Comparison of ENCODE assay signal across 26 mouse cellular contexts in genomic region chr2:30475457-30475856, GRCm38 (mm10). TPM values are rescaled to one million over a fixed set of nuclear protein-coding genes. Genes with fewer than 3 reads are reported as not detected.
DNase-seq lines count a peak whose midpoint lies in the region; ATAC-seq and TF ChIP-seq lines count a peak whose summit lies in the region.
"Had no signal": no experiment of that assay in that cellular context is flagged by ENCODE, and none has a peak within 500 bp of the region (broad histone marks: within the 10 kb centered on the region; RNA-seq: fewer than 3 reads in every experiment).

No protein-coding gene starts in this region.

- no peaks in the 10 kb centered on the region for H3K9me3 ChIP-seq in forebrain, embryonic 12.5 days
- no peaks in the 10 kb centered on the region for H3K9me3 ChIP-seq in forebrain, embryonic 16.5 days (ENCODE audit: control insufficient read depth, low read length)
- no peaks in the 10 kb centered on the region for H3K9me3 ChIP-seq in lung, embryonic 16.5 days (ENCODE audit: control insufficient read depth, low read length)
- H3K9me3 ChIP-seq in embryonic facial prominence, embryonic 10.5 days = no peaks in the 10 kb centered on the region
- H3K9me3 ChIP-seq in intestine, postnatal 0 days (ENCODE audit: control insufficient read depth) = no peaks in the 10 kb centered on the region
- H3K9me3 ChIP-seq: heart, embryonic 15.5 days; limb, embryonic 15.5 days had no signal

- H3K27ac ChIP-seq in forebrain, embryonic 12.5 days = no peak overlapping the region
- no peak overlapping the region for H3K27ac ChIP-seq in forebrain, embryonic 16.5 days (ENCODE audit: low read length)
- H3K27ac ChIP-seq in lung, embryonic 16.5 days (ENCODE audit: low read length) = no peak overlapping the region
- peak overlapping the region; percentile 24; the same call in 1 of the 2 replicates for H3K27ac ChIP-seq in embryonic facial prominence, embryonic 10.5 days (replicated peaks)
- no peak overlapping the region for H3K27ac ChIP-seq in intestine, postnatal 0 days (ENCODE audit: low read depth, low read length)
- no peak overlapping the region for H3K27ac ChIP-seq in cerebellum, adult 2 months (ENCODE audit: insufficient read depth, low read length)
- H3K27ac ChIP-seq: gastrocnemius, adult 2 months; heart, embryonic 15.5 days; hindbrain, embryonic 14.5 days; kidney, postnatal 0 days; left cerebral cortex, adult 2 months; limb, embryonic 15.5 days; liver, embryonic 14.5 days; stomach, postnatal 0 days had no signal

- peaks cover 8% of the 10 kb centered on the region; the same call in 1 of the 2 replicates for H3K27me3 ChIP-seq in forebrain, embryonic 12.5 days
- no peaks in the 10 kb centered on the region for H3K27me3 ChIP-seq in forebrain, embryonic 16.5 days (replicated peaks; ENCODE audit: control insufficient read depth, insufficient read depth, low read length)
- H3K27me3 ChIP-seq in lung, embryonic 16.5 days (ENCODE audit: control insufficient read depth, insufficient read depth, low read depth, low read length) = no peaks in the 10 kb centered on the region
- H3K27me3 ChIP-seq in embryonic facial prominence, embryonic 10.5 days (replicated peaks; ENCODE audit: low read depth, poor library complexity, severe bottlenecking) = peaks cover 19% of the 10 kb centered on the region
- H3K27me3 ChIP-seq in intestine, postnatal 0 days (replicated peaks; ENCODE audit: control insufficient read depth, insufficient read depth, low read length) = no peaks in the 10 kb centered on the region
- no peaks in the 10 kb centered on the region; the same call in 1 of the 2 replicates for H3K27me3 ChIP-seq in cerebellum, adult 2 months (ENCODE audit: control insufficient read depth, insufficient read depth, low read length)
- H3K27me3 ChIP-seq: limb, embryonic 15.5 days; Patski had no signal

- TF ChIP-seq CTCF in lung, adult 2 months (IDR thresholded peaks at IDR 0.05; ENCODE audit: insufficient read depth, low read length) = no peak
- TF ChIP-seq CTCF in intestine, postnatal 0 days (IDR thresholded peaks at IDR 0.05; ENCODE audit: low read depth) = no peak
- no peak for TF ChIP-seq CTCF in cerebellum, adult 2 months (IDR thresholded peaks at IDR 0.05; ENCODE audit: borderline replicate concordance, insufficient read depth, low read depth, low read length)

- no peak for ATAC-seq in forebrain, embryonic 12.5 days (ENCODE audit: low FRiP score)
- no peak for ATAC-seq in forebrain, embryonic 16.5 days
- no peak for ATAC-seq in lung, embryonic 16.5 days (ENCODE audit: low read depth)
- no peak for ATAC-seq in intestine, postnatal 0 days
- ATAC-seq: Patski had no signal

- no peak for TF ChIP-seq POLR2A in lung, adult 2 months (IDR thresholded peaks at IDR 0.05; ENCODE audit: borderline replicate concordance, extremely low read depth, low read depth, low read length)
- TF ChIP-seq POLR2A in cerebellum, adult 2 months (IDR thresholded peaks at IDR 0.05; ENCODE audit: borderline replicate concordance, insufficient read depth, low read length) = no peak

- no peak for DNase-seq in lung, adult 2 months
- DNase-seq in embryonic facial prominence, embryonic 10.5 days (ENCODE audit: low spot score) = no peak
- DNase-seq in cerebellum, adult 2 months = no peak
- DNase-seq: adrenal gland, postnatal 36 days; cerebellum, adult 9-11 months; gastrocnemius, adult 2 months; heart, postnatal 4 days; kidney, adult 11 months; layer of hippocampus, adult 9-11 months; lung, postnatal 14 days; thymus, adult 2 months; thymus, postnatal 4 days had no signal

- 83% methylated on average over 7 of the region's 7 CpGs for WGBS in forebrain, embryonic 12.5 days
- 82% methylated on average over 7 of the region's 7 CpGs for WGBS in forebrain, embryonic 16.5 days
- WGBS in lung, embryonic 16.5 days = 80% methylated on average over 7 of the region's 7 CpGs
- 91% methylated on average over 7 of the region's 7 CpGs for WGBS in lung, adult 2 months
- WGBS in embryonic facial prominence, embryonic 10.5 days = 83% methylated on average over 7 of the region's 7 CpGs
- WGBS in intestine, postnatal 0 days = 93% methylated on average over 7 of the region's 7 CpGs
- WGBS in cerebellum, adult 2 months = 81% methylated on average over 7 of the region's 7 CpGs

- H3K4me2 ChIP-seq in forebrain, embryonic 12.5 days = 0 out of 2 replicates have a peak overlapping the region, but pooled peaks have one; percentile 96
- no peak overlapping the region for H3K4me2 ChIP-seq in forebrain, embryonic 16.5 days (ENCODE audit: low read length)
- peak overlapping the region; percentile 94 for H3K4me2 ChIP-seq in lung, embryonic 16.5 days (ENCODE audit: low read depth, low read length)
- H3K4me2 ChIP-seq in intestine, postnatal 0 days (replicated peaks; ENCODE audit: low read depth) = peak overlapping the region; percentile 98; the same call in 1 of the 2 replicates

- H3K4me3 ChIP-seq in forebrain, embryonic 12.5 days (replicated peaks) = no peak overlapping the region
- H3K4me3 ChIP-seq in forebrain, embryonic 16.5 days (replicated peaks; ENCODE audit: low read length) = no peak overlapping the region
- H3K4me3 ChIP-seq in lung, embryonic 16.5 days (ENCODE audit: low read length) = no peak overlapping the region
- H3K4me3 ChIP-seq in lung, adult 2 months (replicated peaks; ENCODE audit: extremely low read depth, low read depth, low read length) = no peak overlapping the region
- 0 out of 2 replicates have a peak overlapping the region, but pooled peaks have one; percentile 2 for H3K4me3 ChIP-seq in embryonic facial prominence, embryonic 10.5 days
- no peak overlapping the region for H3K4me3 ChIP-seq in intestine, postnatal 0 days (ENCODE audit: low read depth, low read length)
- H3K4me3 ChIP-seq in cerebellum, adult 2 months (replicated peaks; ENCODE audit: insufficient read depth, low read depth, low read length) = no peak overlapping the region
- H3K4me3 ChIP-seq: erythroblast, embryonic 14.5 days; gastrocnemius, adult 2 months; left cerebral cortex, adult 2 months had no signal

- H3K4me1 ChIP-seq in forebrain, embryonic 12.5 days = peaks cover 24% of the 10 kb centered on the region
- peaks cover 16% of the 10 kb centered on the region for H3K4me1 ChIP-seq in forebrain, embryonic 16.5 days (replicated peaks; ENCODE audit: control insufficient read depth, insufficient read depth, low read length)
- H3K4me1 ChIP-seq in lung, embryonic 16.5 days (replicated peaks; ENCODE audit: control insufficient read depth, insufficient read depth, low read length) = peaks cover 21% of the 10 kb centered on the region
- peaks cover 5% of the 10 kb centered on the region; the same call in 1 of the 2 replicates for H3K4me1 ChIP-seq in lung, adult 2 months (ENCODE audit: control insufficient read depth, insufficient read depth, low read length)
- H3K4me1 ChIP-seq in embryonic facial prominence, embryonic 10.5 days = peaks cover 42% of the 10 kb centered on the region
- H3K4me1 ChIP-seq in intestine, postnatal 0 days (replicated peaks; ENCODE audit: control insufficient read depth, insufficient read depth, low read length) = peaks cover 5% of the 10 kb centered on the region; the same call in 1 of the 2 replicates
- peaks cover 5% of the 10 kb centered on the region; the same call in 1 of the 2 replicates for H3K4me1 ChIP-seq in cerebellum, adult 2 months (ENCODE audit: control insufficient read depth, insufficient read depth, low read length)

- H3K36me3 ChIP-seq in forebrain, embryonic 12.5 days (replicated peaks) = no peaks in the 10 kb centered on the region
- no peaks in the 10 kb centered on the region for H3K36me3 ChIP-seq in forebrain, embryonic 16.5 days (ENCODE audit: control insufficient read depth, insufficient read depth)
- H3K36me3 ChIP-seq in lung, embryonic 16.5 days (ENCODE audit: control insufficient read depth, insufficient read depth, low read length) = no peaks in the 10 kb centered on the region
- no peaks in the 10 kb centered on the region for H3K36me3 ChIP-seq in embryonic facial prominence, embryonic 10.5 days (replicated peaks)
- no peaks in the 10 kb centered on the region for H3K36me3 ChIP-seq in intestine, postnatal 0 days (ENCODE audit: control insufficient read depth, insufficient read depth)
- H3K36me3 ChIP-seq: G1E; heart, embryonic 15.5 days; limb, embryonic 15.5 days had no signal

- no peak overlapping the region for H3K9ac ChIP-seq in forebrain, embryonic 12.5 days
- no peak overlapping the region for H3K9ac ChIP-seq in forebrain, embryonic 16.5 days (replicated peaks; ENCODE audit: low read depth, low read length)
- 0 out of 2 replicates have a peak overlapping the region, but pooled peaks have one; percentile 65 for H3K9ac ChIP-seq in lung, embryonic 16.5 days (ENCODE audit: low read length)
- H3K9ac ChIP-seq in intestine, postnatal 0 days (ENCODE audit: low read depth, low read length) = no peak overlapping the region
- H3K9ac ChIP-seq: heart, embryonic 15.5 days; hindbrain, embryonic 14.5 days; limb, embryonic 15.5 days; liver, embryonic 14.5 days had no signal

RNA-seq across cellular contexts. Expression of gene Ier5l, which starts 1.4 kb away (rescaled TPM):
- polyA plus RNA-seq in forebrain, embryonic 12.5 days (2016; fragmentation: Nextera tagmentation; extraction: Ambion mirVana) = 2.3 and 2.7 TPM in 2 replicates
- 1.5 and 1.8 TPM in 2 replicates for polyA plus RNA-seq in forebrain, embryonic 16.5 days (2015; fragmentation: Nextera tagmentation; extraction: Ambion mirVana)
- 1.1 and 1.5 TPM in 2 replicates for polyA plus RNA-seq in lung, embryonic 16.5 days (2015; fragmentation: Nextera tagmentation; extraction: Ambion mirVana)
- 12.6 and 22.5 TPM in 2 replicates for polyA plus RNA-seq in lung, adult 2 months (2012; rRNA removed)
- 2.8 and 3.4 TPM in 2 replicates for polyA plus RNA-seq in embryonic facial prominence, embryonic 10.5 days (2016; fragmentation: Nextera tagmentation; extraction: Ambion mirVana)
- 1.6 and 2.2 TPM in 2 replicates for polyA plus RNA-seq in intestine, postnatal 0 days (2015; fragmentation: Nextera tagmentation; extraction: Ambion mirVana)
- polyA plus RNA-seq in cerebellum, adult 2 months (2012; rRNA removed) = 5.1 and 7.5 TPM in 2 replicates
- polyA plus RNA-seq: G1E had no signal

RNA-seq across cellular contexts. Expression of gene Ptpa, which starts 59.6 kb away (rescaled TPM):
- 131 and 144 TPM in 2 replicates for polyA plus RNA-seq in forebrain, embryonic 12.5 days (2016; fragmentation: Nextera tagmentation; extraction: Ambion mirVana)
- 146 and 163 TPM in 2 replicates for polyA plus RNA-seq in forebrain, embryonic 16.5 days (2015; fragmentation: Nextera tagmentation; extraction: Ambion mirVana)
- polyA plus RNA-seq in lung, embryonic 16.5 days (2015; fragmentation: Nextera tagmentation; extraction: Ambion mirVana) = 163 TPM in 2 replicates
- polyA plus RNA-seq in lung, adult 2 months (2012; rRNA removed) = 131 and 136 TPM in 2 replicates
- 161 and 162 TPM in 2 replicates for polyA plus RNA-seq in embryonic facial prominence, embryonic 10.5 days (2016; fragmentation: Nextera tagmentation; extraction: Ambion mirVana)
- 70.9 and 71.4 TPM in 2 replicates for polyA plus RNA-seq in intestine, postnatal 0 days (2015; fragmentation: Nextera tagmentation; extraction: Ambion mirVana)
- 204 and 207 TPM in 2 replicates for polyA plus RNA-seq in cerebellum, adult 2 months (2012; rRNA removed)

RNA-seq across cellular contexts. Expression of gene Crat, which starts 59.8 kb away (rescaled TPM):
- polyA plus RNA-seq in forebrain, embryonic 12.5 days (2016; fragmentation: Nextera tagmentation; extraction: Ambion mirVana) = 22.5 and 23.0 TPM in 2 replicates
- polyA plus RNA-seq in forebrain, embryonic 16.5 days (2015; fragmentation: Nextera tagmentation; extraction: Ambion mirVana) = 21.3 and 21.4 TPM in 2 replicates
- 39.3 and 42.4 TPM in 2 replicates for polyA plus RNA-seq in lung, embryonic 16.5 days (2015; fragmentation: Nextera tagmentation; extraction: Ambion mirVana)
- polyA plus RNA-seq in lung, adult 2 months (2012; rRNA removed) = 89.2 and 103 TPM in 2 replicates
- 19.9 and 20.3 TPM in 2 replicates for polyA plus RNA-seq in embryonic facial prominence, embryonic 10.5 days (2016; fragmentation: Nextera tagmentation; extraction: Ambion mirVana)
- polyA plus RNA-seq in intestine, postnatal 0 days (2015; fragmentation: Nextera tagmentation; extraction: Ambion mirVana) = 46.1 and 46.4 TPM in 2 replicates
- polyA plus RNA-seq in cerebellum, adult 2 months (2012; rRNA removed) = 50.9 and 52.1 TPM in 2 replicates
